Comparison of ENCODE assay signal across 26 mouse cellular contexts in genomic region chr10:95525871-95526270, GRCm38 (mm10).
"Had no signal": no experiment of that assay in that cellular context is flagged by ENCODE, and none has a peak within 500 bp of the region (broad histone marks: within the 10 kb centered on the region; RNA-seq: fewer than 3 reads in every experiment).

No protein-coding gene starts in this region.

- H3K4me2 ChIP-seq: heart, embryonic 11.5 days; heart, embryonic 13.5 days; heart, embryonic 15.5 days; hindbrain, embryonic 13.5 days; hindbrain, embryonic 15.5 days; kidney, embryonic 15.5 days; limb, embryonic 13.5 days; limb, embryonic 15.5 days had no signal

- H3K4me3 ChIP-seq: gastrocnemius, adult 2 months; heart, embryonic 13.5 days; heart, embryonic 15.5 days; hindbrain, embryonic 13.5 days; hindbrain, embryonic 15.5 days; kidney, embryonic 15.5 days; limb, embryonic 13.5 days; limb, embryonic 15.5 days had no signal

- H3K27ac ChIP-seq: gastrocnemius, adult 2 months; hindbrain, embryonic 13.5 days; hindbrain, embryonic 15.5 days; hindbrain, postnatal 0 days; kidney, postnatal 0 days had no signal

- H3K9me3 ChIP-seq: heart, embryonic 13.5 days; heart, embryonic 15.5 days; hindbrain, embryonic 13.5 days; hindbrain, embryonic 15.5 days; kidney, embryonic 15.5 days; limb, embryonic 13.5 days; limb, embryonic 15.5 days had no signal

- H3K36me3 ChIP-seq: heart, embryonic 15.5 days; hindbrain, embryonic 15.5 days; limb, embryonic 15.5 days had no signal

- H3K9ac ChIP-seq: heart, embryonic 13.5 days; heart, embryonic 15.5 days; hindbrain, embryonic 13.5 days; hindbrain, embryonic 15.5 days; kidney, embryonic 15.5 days; limb, embryonic 13.5 days; limb, embryonic 15.5 days had no signal

- ATAC-seq: forebrain, embryonic 16.5 days; hindbrain, postnatal 0 days; intestine, embryonic 16.5 days had no signal

- DNase-seq: gastrocnemius, adult 2 months; gastrocnemius, postnatal 10 days; gastrocnemius, postnatal 25 days; heart, adult 18-20 months; heart, postnatal 14 days; heart, postnatal 36 days; kidney, adult 11 months; kidney, adult 2 months; kidney, adult 9 months; kidney, postnatal 14 days; kidney, postnatal 36 days; layer of hippocampus, adult 9-11 months; layer of hippocampus, postnatal 36 days; left cerebral cortex, postnatal 4 days had no signal

- H3K27me3 ChIP-seq: heart, embryonic 13.5 days; heart, embryonic 15.5 days; hindbrain, embryonic 13.5 days; hindbrain, embryonic 15.5 days; kidney, embryonic 15.5 days; limb, embryonic 13.5 days; limb, embryonic 15.5 days had no signal
